Mouse (Mus musculus): ENCODE measurements at regions not wholly inside any gene's neighbourhood (a gene's known extent, or its start where the extent isn't known, plus 50 kb on each side); places are given as distances from the start of the nearest gene placed in this dataset.

- Histone ChIP-seq H3K4me3 (no peak overlapping the region), H3ac (ENCODE audit: control insufficient read depth, insufficient read length) (no peak overlapping the region), H3K27me3 (ENCODE audit: control insufficient read depth, insufficient read depth, insufficient read length) (no peaks in the 10 kb centered on the region), H3K79me2 (ENCODE audit: control insufficient read depth, insufficient read depth) (no peaks in the 10 kb centered on the region), H3K36me3 (ENCODE audit: control insufficient read depth, insufficient read depth) (no peaks in the 10 kb centered on the region), H3K4me2 (ENCODE audit: low read depth) (no peak overlapping the region)
- TF ChIP-seq POLR2A (IDR thresholded peaks at IDR 0.05; ENCODE audit: insufficient read length, low read depth) (no peak), POLR2AphosphoS2 (IDR thresholded peaks at IDR 0.05; ENCODE audit: insufficient read length, low read depth) (no peak)
These were observed 116.3 kb downstream of the Mterf1b start for GRCm38 (mm10) chr5:4308514-4308913.

- no peak overlapping the region for H3K4me2 ChIP-seq (ENCODE audit: low read depth)
- no peak for TF ChIP-seq CEBPB (IDR thresholded peaks at IDR 0.05; ENCODE audit: insufficient read depth, poor library complexity, severe bottlenecking)
- no peaks in the 10 kb centered on the region for H3K79me2 ChIP-seq (ENCODE audit: control insufficient read depth, insufficient read depth)
- H3K4me3 ChIP-seq: no peak overlapping the region
- no peak overlapping the region for H3ac ChIP-seq (ENCODE audit: control insufficient read depth, insufficient read length)
- H3K27me3 ChIP-seq (ENCODE audit: control insufficient read depth, insufficient read depth, insufficient read length): no peaks in the 10 kb centered on the region
- no peaks in the 10 kb centered on the region for H3K36me3 ChIP-seq (ENCODE audit: control insufficient read depth, insufficient read depth)
These were observed 119.0 kb downstream of the Mterf1b start for GRCm38 (mm10) chr5:4311169-4311568.

- no peak overlapping the region for H3ac ChIP-seq (ENCODE audit: control insufficient read depth, insufficient read length)
- no peaks in the 10 kb centered on the region for H3K36me3 ChIP-seq (ENCODE audit: control insufficient read depth, insufficient read depth)
- H3K4me3 ChIP-seq: no peak overlapping the region
- no peaks in the 10 kb centered on the region for H3K79me2 ChIP-seq (ENCODE audit: control insufficient read depth, insufficient read depth)
- no peak overlapping the region for H3K4me2 ChIP-seq (ENCODE audit: low read depth)
- no peak for TF ChIP-seq SRF (IDR thresholded peaks at IDR 0.05; ENCODE audit: control insufficient read depth, insufficient read length, low read depth)
- no peak for TF ChIP-seq MAX (IDR thresholded peaks at IDR 0.05; ENCODE audit: low read depth)
- TF ChIP-seq TCF12 (IDR thresholded peaks at IDR 0.05; ENCODE audit: insufficient read depth, poor library complexity, severe bottlenecking): no peak
- no peaks in the 10 kb centered on the region for H3K27me3 ChIP-seq (ENCODE audit: control insufficient read depth, insufficient read depth, insufficient read length)
These were observed 119.4 kb downstream of the Mterf1b start for GRCm38 (mm10) chr5:4311599-4311998.

GRCm38 (mm10) chr5:4312675-4313074 lies 120.5 kb downstream of the Mterf1b start:
- no peaks in the 10 kb centered on the region for H3K36me3 ChIP-seq (ENCODE audit: control insufficient read depth, insufficient read depth)
- no peaks in the 10 kb centered on the region for H3K27me3 ChIP-seq (ENCODE audit: control insufficient read depth, insufficient read depth, insufficient read length)
- TF ChIP-seq E2F4 (IDR thresholded peaks at IDR 0.05; ENCODE audit: insufficient read depth): no peak
- TF ChIP-seq SRF (IDR thresholded peaks at IDR 0.05; ENCODE audit: control insufficient read depth, insufficient read length, low read depth): no peak
- no peak for TF ChIP-seq REST (IDR thresholded peaks at IDR 0.05; ENCODE audit: insufficient read depth, insufficient read length)
- TF ChIP-seq TCF12 (IDR thresholded peaks at IDR 0.05; ENCODE audit: insufficient read depth, poor library complexity, severe bottlenecking): no peak
- no peak for TF ChIP-seq TCF3 (IDR thresholded peaks at IDR 0.05; ENCODE audit: insufficient read length, low read depth)
- TF ChIP-seq POLR2AphosphoS2 (IDR thresholded peaks at IDR 0.05; ENCODE audit: insufficient read length, low read depth): no peak
- no peak for TF ChIP-seq MYOD1 (IDR thresholded peaks at IDR 0.05; ENCODE audit: control insufficient read depth in 1 of 3, insufficient read length in 2 of 3, low read depth in 2 of 3)
- no peak for TF ChIP-seq USF1 (IDR thresholded peaks at IDR 0.05; ENCODE audit: low read depth)
- TF ChIP-seq CEBPB (IDR thresholded peaks at IDR 0.05; ENCODE audit: insufficient read depth, poor library complexity, severe bottlenecking): no peak
- no peak for TF ChIP-seq MYOG (IDR thresholded peaks at IDR 0.05; ENCODE audit: control insufficient read depth in 1 of 3, insufficient read depth in 1 of 3, insufficient read length in 2 of 3, low read depth in 2 of 3)
- TF ChIP-seq MAX (IDR thresholded peaks at IDR 0.05; ENCODE audit: low read depth): no peak
- TF ChIP-seq POLR2A (IDR thresholded peaks at IDR 0.05; ENCODE audit: insufficient read length, low read depth): no peak
- H3K4me2 ChIP-seq (ENCODE audit: low read depth): no peak overlapping the region
- H3K79me2 ChIP-seq (ENCODE audit: control insufficient read depth, insufficient read depth): no peaks in the 10 kb centered on the region
- H3K4me3 ChIP-seq: no peak overlapping the region
- H3ac ChIP-seq (ENCODE audit: control insufficient read depth, insufficient read length): no peak overlapping the region

GRCm38 (mm10) chr5:4322634-4323386 lies 130.6 kb downstream of the Mterf1b start:
- no peaks in the 10 kb centered on the region for H3K36me3 ChIP-seq (ENCODE audit: control insufficient read depth, insufficient read depth)
- no peak overlapping the region for H3ac ChIP-seq (ENCODE audit: control insufficient read depth, insufficient read length)
- H3K27me3 ChIP-seq (ENCODE audit: control insufficient read depth, insufficient read depth, insufficient read length): no peaks in the 10 kb centered on the region
- no peaks in the 10 kb centered on the region for H3K79me2 ChIP-seq (ENCODE audit: control insufficient read depth, insufficient read depth)
- TF ChIP-seq MYOG (IDR thresholded peaks at IDR 0.05; ENCODE audit: control insufficient read depth in 1 of 3, insufficient read depth in 1 of 3, insufficient read length in 2 of 3, low read depth in 2 of 3) (no peak), SRF (IDR thresholded peaks at IDR 0.05; ENCODE audit: control insufficient read depth, insufficient read length, low read depth) (no peak), TCF12 (IDR thresholded peaks at IDR 0.05; ENCODE audit: insufficient read depth, poor library complexity, severe bottlenecking) (no peak), MAX (IDR thresholded peaks at IDR 0.05; ENCODE audit: low read depth) (no peak), CEBPB (IDR thresholded peaks at IDR 0.05; ENCODE audit: insufficient read depth, poor library complexity, severe bottlenecking) (no peak), POLR2A (IDR thresholded peaks at IDR 0.05; ENCODE audit: insufficient read length, low read depth) (no peak), POLR2AphosphoS2 (IDR thresholded peaks at IDR 0.05; ENCODE audit: insufficient read length, low read depth) (no peak), MYOD1 (IDR thresholded peaks at IDR 0.05; ENCODE audit: control insufficient read depth in 1 of 3, insufficient read length in 2 of 3, low read depth in 2 of 3) (no peak), TCF3 (IDR thresholded peaks at IDR 0.05; ENCODE audit: insufficient read length, low read depth) (no peak)
- H3K4me3 ChIP-seq: no peak overlapping the region
- peak overlapping the region; percentile 52 for H3K4me2 ChIP-seq (ENCODE audit: low read depth)

All from myocyte (in vitro differentiated cells).